Mouse (Mus musculus) left cerebral cortex, postnatal 10 days (tissue): ENCODE data around the gene Fam69a. TPM values are rescaled to one million over a fixed set of nuclear protein-coding genes. Genes with fewer than 3 reads are reported as not detected.
"Not testable (repeated sequence)": the region's sequence is repeated elsewhere in the genome, so short reads cannot be mapped to it uniquely, and the experiment has no call there.

ENCODE experiments used
- DNase-seq, 2 experiments: peaks; one replicate each; pipeline ENCODE4 v3.0.0; 2021 to 2022; ENCODE audit warnings: low spot score in 2 of 2, mixed read lengths in 1 of 2; ENCODE audit errors: extremely low spot score in 1 of 2
- intact Hi-C: fragments of 180-260 bp; cut with DNase I; formaldehyde crosslinking; loops from one replicate; pipeline ENCODE4 v1.15.1; 2025
- total RNA-seq, 2 experiments: library from RNA; stranded (reverse); gene quantifications; 2 replicates each; pipeline ENCODE4 v1.2.3; 2021

Gene Fam69a
- total RNA-seq, 2 experiments from 2014 or later, result 55.3 to 60.5 TPM

DNA sequence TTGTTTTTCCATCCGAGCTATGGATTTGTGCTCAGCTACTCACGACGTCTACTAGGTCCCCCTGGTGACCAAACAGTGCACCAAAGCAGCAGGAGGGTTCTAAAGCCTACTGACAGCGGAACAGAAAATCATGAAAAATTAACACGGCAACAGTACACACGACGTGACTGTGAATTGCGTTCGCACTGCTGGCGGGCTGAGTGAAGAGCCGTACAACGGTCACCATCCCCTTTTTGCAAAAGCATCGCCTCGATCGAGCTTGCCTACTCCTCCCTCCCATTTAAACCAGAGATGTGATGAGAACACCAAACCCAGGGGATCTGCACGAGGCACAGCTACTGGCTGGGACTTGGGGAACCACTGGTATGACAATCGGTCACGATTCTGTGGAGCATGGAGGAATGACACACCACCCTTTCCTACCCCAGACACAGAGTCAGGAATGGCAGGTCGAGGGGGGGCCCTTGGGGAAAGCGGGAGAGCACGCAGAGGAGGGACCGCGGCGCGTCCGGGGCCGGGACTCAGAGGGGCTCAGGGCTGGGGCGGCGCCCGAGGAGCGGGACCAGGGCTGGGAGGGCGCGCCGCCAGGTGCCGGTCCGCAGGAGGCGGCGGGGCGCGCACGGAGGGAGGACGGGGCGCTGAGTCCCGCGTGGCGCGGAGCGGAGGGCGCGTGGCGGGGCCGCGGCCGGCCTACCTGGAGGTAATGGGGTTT lies 474 bp downstream of the Fam69a start:
- DNase-seq, result peak; percentile 57 to 62
- intact Hi-C loops, result loop anchor here (5.0 kb wide), 2 partner anchors 49 to 64 kb away; no protein-coding TSS in a partner anchor

- intact Hi-C loops, result no loop called here
- DNase-seq, result no peak
Measured at GRCm38 (mm10) chr5:107983946-107984345, 2.9 kb downstream of the Fam69a start.

- no peak for DNase-seq
- intact Hi-C loops, result no loop called here
Measured at GRCm38 (mm10) chr5:107982016-107982415, 4.9 kb downstream of the Fam69a start.

- intact Hi-C loops, result no loop called here
- no peak for DNase-seq
Measured at GRCm38 (mm10) chr5:107979901-107980300, 7.0 kb downstream of the Fam69a start.

DNA sequence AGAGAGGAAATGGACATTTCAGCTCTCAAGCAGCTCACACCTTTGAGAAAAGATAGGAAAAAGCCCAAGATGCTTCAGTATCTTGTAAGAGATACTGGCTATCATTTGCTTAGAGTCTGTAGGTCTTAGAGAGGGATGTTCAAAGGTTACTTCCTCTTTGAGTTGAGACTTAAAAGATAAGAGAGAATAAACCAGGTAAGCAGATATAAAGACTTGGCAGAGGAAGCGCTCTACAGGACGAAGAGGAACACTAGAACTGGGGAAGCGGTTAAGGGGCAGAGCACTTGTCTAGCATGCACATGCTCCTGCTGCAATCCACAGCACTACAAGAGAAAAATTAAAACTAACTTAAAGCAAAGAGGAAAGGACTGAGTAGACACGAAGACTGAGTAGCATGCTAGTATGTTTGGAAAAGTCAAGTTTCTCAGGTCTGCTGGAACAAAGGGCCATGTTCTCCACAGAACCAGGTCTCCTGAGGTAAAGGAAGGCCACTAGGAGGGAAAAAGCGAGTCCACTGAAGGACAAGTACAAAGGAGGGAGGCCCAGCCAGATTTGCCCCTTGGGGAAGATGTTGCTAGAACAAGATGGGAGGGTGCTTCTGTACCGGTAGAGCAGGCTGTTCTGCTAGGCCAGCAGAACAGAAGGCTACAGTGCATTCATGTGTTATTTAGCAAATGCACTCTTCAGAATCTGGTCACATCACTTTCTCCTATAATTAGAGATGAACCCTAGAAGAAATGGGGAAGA lies 8.4 kb downstream of the Fam69a start:
- intact Hi-C loops, result no loop called here
- no peak for DNase-seq

- no peak for DNase-seq
- intact Hi-C loops, result no loop called here
Measured at GRCm38 (mm10) chr5:107977640-107978288, 9.1 kb downstream of the Fam69a start.

DNA sequence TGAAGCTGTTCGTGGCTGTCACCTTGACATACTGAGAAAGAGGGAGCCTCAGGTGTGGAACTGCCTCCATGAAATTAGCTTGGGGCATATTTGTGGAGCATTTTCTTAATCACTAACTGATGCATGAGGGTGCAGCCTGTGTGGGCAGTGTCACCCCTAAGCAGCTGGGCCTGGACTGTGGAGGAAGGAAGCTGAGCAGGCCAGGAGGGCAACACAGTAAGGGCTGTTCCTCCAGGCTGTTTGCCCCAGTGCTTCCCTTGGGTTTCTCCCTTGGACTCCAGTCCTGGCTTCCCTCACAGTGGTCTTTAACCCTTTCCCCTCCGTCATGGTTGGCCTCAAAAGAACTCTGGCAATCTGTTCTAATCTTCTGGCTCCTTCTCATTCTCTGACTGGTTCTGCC lies 13.6 kb downstream of the Fam69a start:
- intact Hi-C loops, result no loop called here
- no peak for DNase-seq

DNA sequence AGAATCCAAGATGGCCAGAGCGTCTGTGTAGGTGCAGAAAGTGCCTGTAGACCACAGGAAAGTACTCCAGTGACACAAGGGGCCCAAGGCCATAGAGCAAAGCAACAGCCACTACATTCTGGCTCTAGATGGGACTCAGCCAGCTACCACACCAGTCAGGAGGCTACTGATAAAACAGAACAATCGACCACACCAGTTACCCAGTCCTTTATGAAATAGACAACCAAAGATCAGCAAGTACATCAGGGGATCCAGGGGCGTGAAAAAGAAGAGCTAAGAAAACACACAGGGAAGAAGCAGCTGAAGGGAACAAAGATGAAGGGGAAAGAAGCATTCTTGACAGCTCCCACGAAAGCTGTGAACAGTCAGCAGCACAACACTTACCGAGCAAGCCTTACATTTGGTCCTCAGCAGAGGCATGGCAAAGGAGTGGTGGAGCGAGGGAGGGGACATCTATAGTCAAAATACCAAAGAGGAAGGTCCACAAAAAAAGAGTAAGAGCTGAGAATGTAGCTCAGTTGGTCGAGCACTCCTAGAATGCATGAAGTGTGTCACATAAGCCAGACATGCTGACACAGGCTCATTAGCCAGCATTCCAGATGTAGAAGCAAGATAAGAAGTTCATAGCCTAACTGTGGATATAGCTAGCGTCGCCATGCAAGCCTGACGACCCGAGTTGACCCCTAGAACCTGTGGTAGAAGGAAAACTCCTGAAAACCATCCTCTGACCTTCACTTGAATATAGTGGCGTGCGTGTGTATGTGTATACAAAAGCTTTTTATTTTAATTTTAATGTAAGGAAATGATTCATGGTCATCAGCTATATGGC lies 14.2 kb downstream of the Fam69a start:
- intact Hi-C loops, result no loop called here
- DNase-seq, result no peak

DNA sequence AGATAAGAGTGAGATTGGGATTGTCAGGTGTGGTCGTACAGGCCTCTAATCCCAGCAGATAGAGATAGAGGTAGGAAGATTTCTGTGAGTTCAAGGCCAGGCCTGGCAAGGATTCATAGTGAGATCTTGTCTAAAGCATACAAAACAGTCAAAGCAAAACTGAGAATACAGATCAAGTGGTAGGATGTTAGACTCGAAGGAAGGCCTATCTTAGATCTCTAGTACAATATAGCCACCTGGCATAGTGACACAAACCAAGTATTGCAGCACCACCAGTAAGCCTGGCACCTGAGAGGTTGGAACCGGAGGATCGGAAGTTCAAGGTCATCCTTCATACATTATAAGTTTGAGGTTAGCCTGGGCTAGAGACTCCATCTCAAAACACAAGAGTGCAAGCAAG lies 15.8 kb downstream of the Fam69a start:
- DNase-seq, result no peak
- intact Hi-C loops, result no loop called here

- DNase-seq, intact Hi-C loops: not testable (repeated sequence)
Measured at GRCm38 (mm10) chr5:107969818-107970217, 17.1 kb downstream of the Fam69a start.

GRCm38 (mm10) chr5:107968079-107968478 lies 18.8 kb downstream of the Fam69a start:
- intact Hi-C loops, result no loop called here
- no peak for DNase-seq

- intact Hi-C loops, result no loop called here
- no peak for DNase-seq
Measured at GRCm38 (mm10) chr5:107966841-107967457, 19.9 kb downstream of the Fam69a start.

DNA sequence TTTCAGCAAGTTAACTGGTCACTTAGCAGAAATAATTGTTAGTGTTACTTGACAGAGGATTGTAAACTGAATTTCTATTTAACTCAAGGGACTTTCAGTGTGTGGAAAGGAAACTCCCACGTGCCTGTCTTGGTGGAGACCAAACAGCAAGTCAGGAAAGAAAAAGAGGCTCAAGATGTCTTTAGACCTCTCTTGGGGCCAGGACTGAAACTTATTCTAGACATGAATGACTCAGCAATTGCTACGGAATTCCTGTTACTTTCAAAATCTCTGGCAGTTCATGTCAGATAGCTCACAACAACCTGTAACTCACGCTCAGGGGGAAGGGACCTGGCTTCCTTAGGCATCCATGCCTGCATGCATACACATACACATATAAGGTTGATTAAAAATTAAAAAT lies 20.7 kb downstream of the Fam69a start:
- no peak for DNase-seq
- intact Hi-C loops, result no loop called here

DNA sequence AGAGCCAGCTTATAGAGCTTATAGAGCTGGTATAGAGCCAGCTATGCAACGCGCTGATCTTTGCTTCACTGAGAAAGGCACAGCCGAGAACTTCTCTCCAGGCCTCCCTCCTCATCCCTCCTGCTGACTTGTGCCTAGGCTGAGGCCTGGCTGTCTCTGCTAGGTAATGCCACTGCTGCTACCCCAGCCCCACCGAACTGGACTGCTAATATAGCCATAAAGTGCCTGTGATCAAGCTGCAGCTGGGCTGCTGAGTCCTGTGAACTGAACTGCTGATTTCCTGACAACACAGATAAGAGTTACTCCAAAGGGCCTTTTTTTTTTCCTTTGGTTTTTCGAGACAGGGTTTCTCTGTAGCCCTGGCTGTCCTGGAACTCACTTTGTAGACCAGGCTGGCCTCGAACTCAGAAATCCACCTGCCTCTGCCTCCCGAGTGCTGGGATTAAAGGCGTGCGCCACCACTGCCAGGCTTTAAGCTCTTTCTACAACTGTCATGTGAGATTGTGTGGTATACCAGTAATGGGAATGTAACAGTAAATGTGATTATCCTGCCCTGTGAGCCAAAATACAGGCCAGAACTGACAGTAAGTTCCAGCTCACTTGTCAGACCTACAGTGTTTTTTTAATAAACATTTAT lies 21.4 kb downstream of the Fam69a start:
- no peak for DNase-seq
- intact Hi-C loops, result no loop called here

DNA sequence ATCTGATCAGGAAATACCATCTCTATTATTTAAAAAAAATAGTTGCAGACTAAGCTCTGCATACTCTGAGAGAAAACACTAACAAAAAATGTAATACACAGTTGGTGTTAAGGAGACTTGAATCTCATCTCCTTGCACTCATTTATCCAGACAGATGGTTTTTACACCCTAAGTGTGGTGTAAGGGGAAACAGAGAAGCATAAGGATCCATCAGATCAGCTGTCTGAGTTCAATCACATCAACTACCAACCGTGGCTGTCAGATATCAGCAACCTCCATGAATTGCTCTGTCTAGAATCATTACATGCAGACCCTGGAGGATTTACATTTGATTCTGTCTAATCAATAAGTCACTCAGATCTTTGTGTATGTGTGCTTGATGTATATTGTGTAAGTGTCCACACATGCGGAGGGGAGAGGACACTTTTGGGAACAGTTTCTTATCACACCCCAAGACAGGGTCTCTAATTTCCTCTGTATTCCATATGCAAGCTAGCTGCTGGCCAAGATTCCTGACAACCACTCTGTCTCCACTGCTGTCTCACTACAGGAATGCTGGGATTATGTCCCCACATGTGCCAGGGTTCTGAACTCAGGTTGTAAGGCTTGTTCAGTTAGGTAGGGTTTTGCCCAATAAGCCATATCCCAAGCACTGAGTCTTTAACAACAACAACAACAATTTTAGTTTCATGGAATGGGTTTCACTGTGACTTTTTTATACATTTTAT lies 22.7 kb downstream of the Fam69a start:
- DNase-seq, result no peak
- intact Hi-C loops, result no loop called here

DNA sequence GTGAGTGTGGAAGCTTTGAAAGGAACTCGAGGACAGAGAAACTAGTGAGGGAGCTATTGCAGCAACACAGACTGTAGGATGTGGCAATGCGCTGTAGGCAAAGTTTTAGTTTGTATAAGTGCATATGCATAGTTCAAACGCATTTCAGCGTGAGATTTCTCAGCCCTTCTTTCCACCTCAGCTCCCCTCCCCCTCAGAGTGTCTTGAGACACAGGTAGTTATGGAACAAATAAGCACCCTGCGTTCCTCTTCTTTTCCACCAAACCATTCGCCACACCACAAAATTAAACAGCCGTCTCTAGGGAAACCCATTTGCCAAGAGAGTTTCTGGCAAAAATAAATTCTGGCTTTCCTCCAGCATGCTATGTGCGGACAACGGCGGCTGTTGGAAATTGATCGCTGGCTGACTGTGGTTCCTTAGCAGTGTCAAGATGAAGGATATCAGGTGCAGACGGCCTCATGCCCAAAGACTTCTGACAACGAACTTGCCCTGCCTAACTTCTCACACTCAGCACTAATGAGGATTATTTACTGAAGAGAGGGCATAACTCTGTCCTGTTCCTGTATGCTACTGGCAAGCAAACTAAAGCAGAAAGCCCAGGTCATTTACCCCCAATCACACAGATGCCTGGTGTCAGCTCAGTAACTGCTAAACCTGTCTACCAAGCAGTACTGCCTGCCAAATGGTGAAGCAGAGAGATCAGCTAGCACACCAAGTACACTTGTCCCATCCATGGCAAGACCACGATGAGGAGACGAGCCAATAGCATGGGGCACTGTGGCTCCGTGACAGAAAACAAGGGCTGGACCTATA lies 25.2 kb downstream of the Fam69a start:
- peak in 1 of 2 experiments; percentile 55 for DNase-seq
- intact Hi-C loops, result no loop called here
